Mouse (Mus musculus): Measurements from ENCODE around the gene 1700088E04Rik.

The 1700088E04Rik gene

GRCm38 (mm10) chr15:79099456-79099855 is 41.6 kb downstream of the 1700088E04Rik start:
- DNase-seq (ENCODE audit: low read depth, low spot score) = no peak

DNA sequence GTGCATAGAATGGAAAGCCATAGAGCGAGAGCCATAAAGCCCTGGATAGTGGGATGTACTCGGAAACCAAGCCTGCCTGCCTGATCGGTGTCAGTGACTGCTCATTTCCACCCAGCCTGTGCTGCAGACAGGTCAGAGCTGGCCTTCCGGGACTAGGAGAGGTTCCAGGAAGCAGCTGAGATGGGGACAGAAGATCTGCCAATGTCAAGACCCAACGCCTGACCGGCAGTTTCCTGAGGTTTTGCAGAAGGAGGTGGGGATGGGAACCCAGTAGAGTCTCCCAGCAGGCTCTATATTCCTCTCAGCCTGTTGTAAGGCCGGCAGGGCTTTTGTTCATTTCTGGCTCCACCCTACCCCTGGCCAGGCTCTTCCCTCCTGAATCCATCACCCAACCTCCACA is 42.2 kb downstream of the 1700088E04Rik start:
- no peak for DNase-seq (ENCODE audit: low read depth, low spot score)

DNA sequence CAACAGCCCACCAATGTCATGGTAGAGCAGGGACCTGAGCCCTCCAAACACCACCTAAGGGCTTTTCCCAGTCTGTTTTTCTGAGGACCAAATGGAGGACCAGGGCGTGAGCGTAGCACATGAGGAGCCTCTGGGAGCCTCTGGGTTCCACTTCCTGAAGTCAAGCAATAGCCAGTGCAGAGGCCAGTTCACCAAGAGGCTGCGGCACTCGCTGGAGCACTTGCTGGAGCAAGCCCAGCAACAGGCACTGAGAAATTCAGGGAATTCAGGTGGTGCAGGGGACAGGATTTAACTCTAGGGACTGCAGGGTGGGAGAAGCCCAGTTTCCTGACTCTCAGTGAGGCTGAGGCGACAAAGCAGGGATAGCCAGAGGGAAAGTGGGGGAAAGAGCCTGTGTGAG is 42.8 kb downstream of the 1700088E04Rik start:
- DNase-seq (ENCODE audit: low read depth, low spot score) = no peak

DNA sequence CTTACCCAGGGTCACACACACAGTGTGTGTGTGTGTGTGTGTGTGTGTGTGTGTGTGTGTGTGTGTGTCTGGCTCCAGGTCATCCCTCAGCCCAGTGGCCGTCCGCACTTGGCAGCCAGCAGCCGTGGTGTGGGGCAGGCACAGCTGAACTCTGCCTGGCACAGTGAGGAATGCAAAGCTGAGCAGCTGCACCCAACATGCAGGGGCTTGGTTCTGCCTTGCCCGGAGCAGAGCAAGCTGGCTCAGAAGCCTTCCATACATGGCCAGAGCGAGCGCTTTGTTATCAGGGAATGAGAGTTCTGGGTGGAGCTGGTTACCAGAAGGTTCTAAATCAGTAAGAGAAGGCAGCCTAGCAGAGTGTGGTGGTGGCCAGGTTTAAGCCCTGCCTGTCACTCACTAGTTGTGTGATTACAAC is 43.4 kb downstream of the 1700088E04Rik start:
- no peak for DNase-seq (ENCODE audit: low read depth, low spot score)

DNA sequence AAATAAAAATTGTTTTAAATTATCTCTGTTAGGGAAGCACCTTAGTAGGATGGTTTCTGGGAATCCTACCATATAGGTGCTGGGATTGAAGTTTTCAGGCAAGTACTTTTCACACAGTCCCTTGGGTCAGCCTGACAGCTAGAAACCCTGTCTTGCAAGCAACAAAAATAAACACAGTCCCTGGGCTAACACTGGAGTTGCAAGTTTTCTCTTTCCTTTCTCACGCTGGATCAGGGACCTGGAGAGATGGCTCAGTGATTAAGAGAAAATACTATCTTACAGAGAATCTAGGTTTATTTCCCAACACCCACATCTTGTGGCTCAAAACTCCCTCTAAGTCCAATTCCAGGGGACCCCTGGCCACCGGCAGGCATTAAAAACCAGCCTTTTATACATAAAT is 43.9 kb downstream of the 1700088E04Rik start:
- no peak for DNase-seq (ENCODE audit: low read depth, low spot score)

GRCm38 (mm10) chr15:79096556-79096955 is 44.5 kb downstream of the 1700088E04Rik start:
- no peak for DNase-seq (ENCODE audit: low read depth, low spot score)

- DNase-seq (ENCODE audit: low read depth, low spot score) = no peak
These were observed 45.6 kb downstream of the 1700088E04Rik start for GRCm38 (mm10) chr15:79095483-79095882.

GRCm38 (mm10) chr15:79093083-79093839 is 47.8 kb downstream of the 1700088E04Rik start:
- no peak for DNase-seq (ENCODE audit: low read depth, low spot score)

DNA sequence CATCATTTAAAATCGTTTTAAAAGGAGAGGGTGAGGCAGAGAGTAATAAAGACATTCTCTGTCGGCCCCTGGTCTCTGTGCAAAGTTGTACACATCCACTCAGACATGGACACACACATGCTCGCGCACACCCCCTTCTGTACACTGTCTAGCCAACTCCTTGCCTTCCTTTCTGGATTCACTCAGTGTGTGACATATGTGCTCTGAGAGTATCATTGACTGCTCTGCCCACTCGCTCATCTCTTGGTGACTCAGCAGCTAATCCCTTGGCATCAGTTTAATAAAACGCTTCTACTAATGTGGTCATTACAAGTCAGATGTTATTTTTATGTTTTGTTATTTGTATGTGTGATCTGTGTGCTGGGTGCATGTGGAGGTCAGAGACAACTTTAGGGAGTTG is 48.8 kb downstream of the 1700088E04Rik start:
- DNase-seq (ENCODE audit: low read depth, low spot score) = no peak

GRCm38 (mm10) chr15:79079567-79079966 is 61.5 kb downstream of the 1700088E04Rik start:
- DNase-seq (ENCODE audit: low read depth, low spot score) = no peak

Measured in forelimb bud, embryonic 11.5 days (tissue).